22 mouse cellular contexts compared by ENCODE assay signal in the genomic region with DNA sequence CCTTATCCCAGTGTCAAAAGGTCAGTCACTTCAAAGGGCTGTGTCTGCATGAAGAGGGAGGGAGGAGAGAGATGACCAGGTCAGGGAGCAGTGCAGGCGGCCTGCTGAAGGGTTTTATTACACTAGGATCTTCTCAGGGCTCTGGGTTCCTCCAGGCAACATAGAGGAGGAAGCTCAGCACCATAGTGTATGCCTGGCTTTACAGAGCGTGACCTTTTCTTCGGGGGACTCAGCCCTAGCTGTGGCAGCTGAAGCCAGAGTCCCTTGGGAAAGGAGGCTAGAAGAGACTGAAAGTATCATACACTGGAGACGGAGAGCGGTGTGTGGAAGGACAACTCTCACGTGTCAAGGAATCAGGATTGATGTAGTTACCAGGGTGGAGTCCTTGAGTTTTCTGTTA. TPM values are rescaled to one million over a fixed set of nuclear protein-coding genes. Genes with fewer than 3 reads are reported as not detected.
DNase-seq lines count a peak whose midpoint lies in the region; ATAC-seq lines count a peak whose summit lies in the region.
"Had no signal": no experiment of that assay in that cellular context is flagged by ENCODE, and none has a peak within 500 bp of the region (broad histone marks: within the 10 kb centered on the region; RNA-seq: fewer than 3 reads in every experiment).

No protein-coding gene starts in this region.

- 12% methylated on average over 6 of the region's 6 CpGs for WGBS in kidney, embryonic 14.5 days
- WGBS in midbrain, embryonic 11.5 days, result 44% methylated on average over 6 of the region's 6 CpGs
- 42% methylated on average over 6 of the region's 6 CpGs for WGBS in midbrain, embryonic 15.5 days

- no peak overlapping the region for H3K4me3 ChIP-seq in kidney, embryonic 14.5 days (ENCODE audit: low read length)
- H3K4me3 ChIP-seq in midbrain, embryonic 11.5 days (ENCODE audit: low read depth, low read length), result no peak overlapping the region
- no peak overlapping the region for H3K4me3 ChIP-seq in midbrain, embryonic 15.5 days
- H3K4me3 ChIP-seq: embryonic facial prominence, embryonic 15.5 days; erythroblast, embryonic 14.5 days; forebrain, embryonic 10.5 days; heart, embryonic 10.5 days; heart, embryonic 15.5 days; hindbrain, embryonic 15.5 days had no signal

- no peaks in the 10 kb centered on the region for H3K9me3 ChIP-seq in kidney, embryonic 14.5 days (ENCODE audit: control insufficient read depth, low read length)
- no peaks in the 10 kb centered on the region for H3K9me3 ChIP-seq in midbrain, embryonic 11.5 days (ENCODE audit: control insufficient read depth, low read length)
- no peaks in the 10 kb centered on the region for H3K9me3 ChIP-seq in midbrain, embryonic 15.5 days
- H3K9me3 ChIP-seq: embryonic facial prominence, embryonic 15.5 days; forebrain, embryonic 10.5 days; heart, embryonic 10.5 days; heart, embryonic 15.5 days; hindbrain, embryonic 15.5 days had no signal

- H3K27ac ChIP-seq in kidney, embryonic 14.5 days (ENCODE audit: low read depth, low read length), result no peak overlapping the region
- H3K27ac ChIP-seq in midbrain, embryonic 11.5 days (ENCODE audit: low read depth, low read length), result no peak overlapping the region
- H3K27ac ChIP-seq in midbrain, embryonic 15.5 days, result no peak overlapping the region
- H3K27ac ChIP-seq: embryonic facial prominence, embryonic 15.5 days; forebrain, embryonic 10.5 days; heart, embryonic 10.5 days; heart, embryonic 15.5 days; hindbrain, embryonic 15.5 days had no signal

- H3K27me3 ChIP-seq in kidney, embryonic 14.5 days (ENCODE audit: control insufficient read depth, insufficient read depth, low read length), result no peaks in the 10 kb centered on the region
- H3K27me3 ChIP-seq in midbrain, embryonic 11.5 days (ENCODE audit: control insufficient read depth, insufficient read depth, low read length), result no peaks in the 10 kb centered on the region
- H3K27me3 ChIP-seq in midbrain, embryonic 15.5 days (replicated peaks), result no peaks in the 10 kb centered on the region
- H3K27me3 ChIP-seq: embryonic facial prominence, embryonic 15.5 days; heart, embryonic 15.5 days; hindbrain, embryonic 15.5 days had no signal

- no peaks in the 10 kb centered on the region for H3K36me3 ChIP-seq in kidney, embryonic 14.5 days (ENCODE audit: control insufficient read depth, insufficient read depth, low read length)
- no peaks in the 10 kb centered on the region for H3K36me3 ChIP-seq in midbrain, embryonic 11.5 days (ENCODE audit: control insufficient read depth, insufficient read depth, low read length)
- no peaks in the 10 kb centered on the region for H3K36me3 ChIP-seq in midbrain, embryonic 15.5 days (replicated peaks)
- H3K36me3 ChIP-seq: embryonic facial prominence, embryonic 15.5 days; forebrain, embryonic 10.5 days; heart, embryonic 10.5 days; heart, embryonic 15.5 days; hindbrain, embryonic 15.5 days had no signal

- peak; percentile 90 for ATAC-seq in kidney, embryonic 14.5 days (ENCODE audit: low FRiP score, low TSS enrichment)
- ATAC-seq in midbrain, embryonic 11.5 days (ENCODE audit: low FRiP score), result no peak
- ATAC-seq in midbrain, embryonic 15.5 days (replicated peaks), result no peak
- ATAC-seq: forebrain, embryonic 14.5 days had no signal

- no peak overlapping the region for H3K4me2 ChIP-seq in kidney, embryonic 14.5 days (replicated peaks; ENCODE audit: low read depth, low read length)
- H3K4me2 ChIP-seq in midbrain, embryonic 11.5 days, result no peak overlapping the region
- no peak overlapping the region for H3K4me2 ChIP-seq in midbrain, embryonic 15.5 days
- H3K4me2 ChIP-seq: embryonic facial prominence, embryonic 15.5 days; heart, embryonic 15.5 days; hindbrain, embryonic 15.5 days had no signal

- H3K4me1 ChIP-seq in kidney, embryonic 14.5 days (ENCODE audit: control insufficient read depth, insufficient read depth, low read length), result 0 out of 2 replicates have a peak, but pooled peaks cover 4% of the 10 kb centered on the region
- no peaks in the 10 kb centered on the region for H3K4me1 ChIP-seq in midbrain, embryonic 11.5 days (ENCODE audit: control insufficient read depth, insufficient read depth, low read length)
- H3K4me1 ChIP-seq in midbrain, embryonic 15.5 days, result no peaks in the 10 kb centered on the region
- H3K4me1 ChIP-seq: embryonic facial prominence, embryonic 15.5 days; heart, embryonic 15.5 days; hindbrain, embryonic 15.5 days had no signal

- DNase-seq in kidney, adult 9 months, result no peak
- peak; percentile 75 for DNase-seq in midbrain, embryonic 11.5 days (ENCODE audit: low spot score, missing footprints)
- DNase-seq in embryo, embryonic 9.5 days (ENCODE audit: extremely low spot score), result peak; percentile 53
- no peak for DNase-seq in frontal cortex, postnatal 36 days (ENCODE audit: low spot score in 2 of 2)
- DNase-seq in spleen, postnatal 10 days (ENCODE audit: low spot score in 2 of 2), result no peak
- DNase-seq: adrenal gland, adult 2 months; adrenal gland, postnatal 25 days; cerebellum, adult 18-20 months; cerebellum, adult 9-11 months; cerebellum, postnatal 36 days; gastrocnemius, postnatal 36 days; heart, adult 18-20 months; heart, postnatal 14 days had no signal

- H3K9ac ChIP-seq in kidney, embryonic 14.5 days (ENCODE audit: low read depth, low read length), result no peak overlapping the region
- no peak overlapping the region for H3K9ac ChIP-seq in midbrain, embryonic 11.5 days (ENCODE audit: low read length)
- no peak overlapping the region for H3K9ac ChIP-seq in midbrain, embryonic 15.5 days
- H3K9ac ChIP-seq: embryonic facial prominence, embryonic 15.5 days; heart, embryonic 15.5 days; hindbrain, embryonic 15.5 days had no signal

RNA-seq across cellular contexts. Expression of a gene that starts 42.6 kb away (rescaled TPM):
- polyA plus RNA-seq in kidney, embryonic 14.5 days (2014; fragmentation: Nextera tagmentation; extraction: Ambion mirVana), result 107 TPM in 2 replicates
- 77.6 and 89.9 TPM in 2 replicates for polyA plus RNA-seq in midbrain, embryonic 11.5 days (2014; fragmentation: Nextera tagmentation; extraction: Ambion mirVana)
- 68.1 and 69.6 TPM in 2 replicates for polyA plus RNA-seq in midbrain, embryonic 15.5 days (2015; fragmentation: Nextera tagmentation; extraction: Ambion mirVana)

Comparison
In these comparisons a context has a peak if more than half of its experiments do, and no peak if none do; other contexts are left out.
1. DNase-seq: peak in midbrain, embryonic 11.5 days (single experiment) and embryo, embryonic 9.5 days (single experiment); none in kidney, adult 9 months (single experiment), frontal cortex, postnatal 36 days (0 of 2) and spleen, postnatal 10 days (0 of 2).